Mouse (Mus musculus) liver, embryonic 16.5 days (tissue): ENCODE measurements at regions not wholly inside any gene's neighbourhood (a gene's known extent, or its start where the extent isn't known, plus 50 kb on each side); places are given as distances from the start of the nearest gene placed in this dataset.

Experiments
- ATAC-seq: fragments of 200-750 bp; cut with Nextera tagmentation; 2 replicates; pipeline ENCODE4 v1.8.0; 2017; ENCODE audit warnings: low read depth, mild to moderate bottlenecking, moderate number of reproducible peaks, moderate library complexity
- H3K27ac ChIP-seq: fragments of 300-500 bp; sonication (generic); 2 replicates; pipeline ENCODE4 v1.5.1; 2014; ENCODE audit warnings: mild to moderate bottlenecking, low read length
- H3K27me3 ChIP-seq: fragments of 300-500 bp; sonication (generic); 2 replicates; pipeline ENCODE4 v1.6.1; 2014; ENCODE audit warnings: low read depth, low read length, mixed read lengths; ENCODE audit not compliant: control insufficient read depth, insufficient read depth
- H3K36me3 ChIP-seq: fragments of 300-500 bp; sonication (generic); 2 replicates; pipeline ENCODE4 v1.6.1; 2014; ENCODE audit warnings: mild to moderate bottlenecking; ENCODE audit not compliant: control insufficient read depth, insufficient read depth
- H3K4me1 ChIP-seq: fragments of 300-500 bp; sonication (generic); 2 replicates; pipeline ENCODE4 v1.6.1; 2014; ENCODE audit warnings: low read depth, low read length, mixed read lengths; ENCODE audit not compliant: control insufficient read depth
- H3K4me2 ChIP-seq: fragments of 300-500 bp; sonication (generic); 2 replicates; pipeline ENCODE4 v1.6.1; 2014; ENCODE audit warnings: low read depth, low read length, mixed read lengths
- H3K4me3 ChIP-seq: fragments of 300-500 bp; sonication (generic); 2 replicates; pipeline ENCODE4 v1.5.1; 2014; ENCODE audit warnings: low read depth, mild to moderate bottlenecking, low read length
- H3K9ac ChIP-seq: fragments of 300-500 bp; sonication (generic); 2 replicates; pipeline ENCODE4 v1.6.1; 2014; ENCODE audit warnings: low read depth, low read length
- H3K9me3 ChIP-seq: fragments of 300-500 bp; sonication (generic); replicated peaks from 2 replicates; pipeline ENCODE4 v1.6.1; 2016; ENCODE audit warnings: low read length; ENCODE audit not compliant: control insufficient read depth
- WGBS: fragments of 180-500 bp; shearing (Covaris S2); extraction: QIAGEN DNeasy Blood & Tissue Kit; methylation state at CpG from one replicate; pipeline ENCODE4 v1.1.7; 2014; ENCODE audit not compliant: insufficient replicate concordance; 5-methylcytosine and 5-hydroxymethylcytosine counted together

GRCm38 (mm10) chr19:56034552-56034951 lies 252.4 kb upstream of the Habp2 start:
- no peaks in the 10 kb centered on the region for H3K4me1 ChIP-seq
- H3K4me3 ChIP-seq = no peak overlapping the region
- H3K27me3 ChIP-seq = no peaks in the 10 kb centered on the region
- H3K36me3 ChIP-seq = no peaks in the 10 kb centered on the region
- no peak overlapping the region for H3K27ac ChIP-seq
- ATAC-seq = no peak
- no peak overlapping the region for H3K9ac ChIP-seq
- H3K9me3 ChIP-seq = no peaks in the 10 kb centered on the region
- WGBS = 32% methylated on average over 4 of the region's 4 CpGs
- no peak overlapping the region for H3K4me2 ChIP-seq

- no peak for ATAC-seq
- H3K4me1 ChIP-seq = no peaks in the 10 kb centered on the region
- H3K4me3 ChIP-seq = no peak overlapping the region
- no peaks in the 10 kb centered on the region for H3K27me3 ChIP-seq
- no peak overlapping the region for H3K9ac ChIP-seq
- H3K9me3 ChIP-seq = no peaks in the 10 kb centered on the region
- H3K27ac ChIP-seq = no peak overlapping the region
- WGBS = 51% methylated on average over 3 of the region's 3 CpGs
- no peak overlapping the region for H3K4me2 ChIP-seq
- no peaks in the 10 kb centered on the region for H3K36me3 ChIP-seq
These were observed 249.4 kb upstream of the Habp2 start for GRCm38 (mm10) chr19:56037584-56037983.

GRCm38 (mm10) chr19:56039091-56040004 lies 247.6 kb upstream of the Habp2 start:
- Histone ChIP-seq H3K36me3 (no peaks in the 10 kb centered on the region), H3K9me3 (no peaks in the 10 kb centered on the region), H3K9ac (no peak overlapping the region), H3K4me3 (no peak overlapping the region), H3K4me1 (no peaks in the 10 kb centered on the region), H3K27ac (no peak overlapping the region), H3K27me3 (no peaks in the 10 kb centered on the region), H3K4me2 (no peak overlapping the region)
- WGBS = 68% methylated on average over 17 of the region's 17 CpGs
- no peak for ATAC-seq

- Histone ChIP-seq H3K9ac (no peak overlapping the region), H3K4me1 (no peaks in the 10 kb centered on the region), H3K9me3 (no peaks in the 10 kb centered on the region), H3K4me2 (no peak overlapping the region), H3K36me3 (no peaks in the 10 kb centered on the region), H3K27me3 (no peaks in the 10 kb centered on the region), H3K27ac (no peak overlapping the region), H3K4me3 (no peak overlapping the region)
- ATAC-seq = no peak
- 58% methylated on average over 3 of the region's 3 CpGs for WGBS
These were observed 245.0 kb upstream of the Habp2 start for GRCm38 (mm10) chr19:56041930-56042329.

- H3K9me3 ChIP-seq = no peaks in the 10 kb centered on the region
- no peak overlapping the region for H3K4me3 ChIP-seq
- H3K4me2 ChIP-seq = no peak overlapping the region
- no peak overlapping the region for H3K9ac ChIP-seq
- H3K27ac ChIP-seq = no peak overlapping the region
- no peaks in the 10 kb centered on the region for H3K36me3 ChIP-seq
- WGBS = 75% methylated on average over 16 of the region's 16 CpGs
- no peak for ATAC-seq
- H3K4me1 ChIP-seq = no peaks in the 10 kb centered on the region
- no peaks in the 10 kb centered on the region for H3K27me3 ChIP-seq
These were observed 240.1 kb upstream of the Habp2 start for GRCm38 (mm10) chr19:56046784-56047390.

- Histone ChIP-seq H3K36me3 (no peaks in the 10 kb centered on the region), H3K27me3 (no peaks in the 10 kb centered on the region), H3K9ac (no peak overlapping the region), H3K4me2 (no peak overlapping the region), H3K9me3 (no peaks in the 10 kb centered on the region), H3K4me3 (no peak overlapping the region), H3K4me1 (no peaks in the 10 kb centered on the region), H3K27ac (no peak overlapping the region)
- no peak for ATAC-seq
- 46% methylated on average over 8 of the region's 8 CpGs for WGBS
These were observed 232.8 kb upstream of the Habp2 start for GRCm38 (mm10) chr19:56054186-56054585.

GRCm38 (mm10) chr19:56056397-56056796 lies 230.5 kb upstream of the Habp2 start:
- no peak for ATAC-seq
- Histone ChIP-seq H3K9me3 (no peaks in the 10 kb centered on the region), H3K4me2 (no peak overlapping the region), H3K4me3 (no peak overlapping the region), H3K27me3 (no peaks in the 10 kb centered on the region), H3K27ac (no peak overlapping the region), H3K4me1 (no peaks in the 10 kb centered on the region), H3K36me3 (no peaks in the 10 kb centered on the region), H3K9ac (no peak overlapping the region)
- WGBS = 64% methylated on average over 6 of the region's 6 CpGs

- H3K36me3 ChIP-seq = no peaks in the 10 kb centered on the region
- no peak overlapping the region for H3K9ac ChIP-seq
- no peaks in the 10 kb centered on the region for H3K4me1 ChIP-seq
- WGBS = 53% methylated on average over 10 of the region's 10 CpGs
- H3K4me3 ChIP-seq = no peak overlapping the region
- no peak overlapping the region for H3K27ac ChIP-seq
- no peaks in the 10 kb centered on the region for H3K27me3 ChIP-seq
- no peak overlapping the region for H3K4me2 ChIP-seq
- no peaks in the 10 kb centered on the region for H3K9me3 ChIP-seq
- no peak for ATAC-seq
These were observed 224.9 kb upstream of the Habp2 start for GRCm38 (mm10) chr19:56061882-56062540.

GRCm38 (mm10) chr19:56063099-56063498 lies 223.8 kb upstream of the Habp2 start:
- H3K9me3 ChIP-seq = no peaks in the 10 kb centered on the region
- H3K9ac ChIP-seq = no peak overlapping the region
- WGBS = 61% methylated on average over 5 of the region's 5 CpGs
- H3K36me3 ChIP-seq = no peaks in the 10 kb centered on the region
- ATAC-seq = no peak
- no peaks in the 10 kb centered on the region for H3K27me3 ChIP-seq
- no peak overlapping the region for H3K4me2 ChIP-seq
- H3K4me3 ChIP-seq = no peak overlapping the region
- H3K27ac ChIP-seq = no peak overlapping the region
- H3K4me1 ChIP-seq = no peaks in the 10 kb centered on the region
